Mouse (Mus musculus) embryonic facial prominence, embryonic 13.5 days (tissue): ENCODE results near the gene Syngr1. TPM values are rescaled to one million over a fixed set of nuclear protein-coding genes. Genes with fewer than 3 reads are reported as not detected.
A peak's percentile ranks its signal among the peaks of the same experiment; 100 is the strongest.

Source experiments
- ATAC-seq: fragments of 200-750 bp; cut with Nextera tagmentation; 2 replicates; pipeline ENCODE4 v1.8.0; 2017; ENCODE audit warnings: low read depth; ENCODE audit not compliant: insufficient number of reproducible peaks, insufficient read depth, low FRiP score, low TSS enrichment
- H3K27ac ChIP-seq: fragments of 300-500 bp; sonication (generic); 2 replicates; pipeline ENCODE4 v1.5.1; 2015; ENCODE audit warnings: moderate library complexity, mild to moderate bottlenecking, inconsistent platforms
- H3K27me3 ChIP-seq: fragments of 300-500 bp; sonication (generic); 2 replicates; pipeline ENCODE4 v1.6.1; 2015; ENCODE audit warnings: mild to moderate bottlenecking, inconsistent platforms
- H3K36me3 ChIP-seq: fragments of 300-500 bp; sonication (generic); 2 replicates; pipeline ENCODE4 v1.6.1; 2015; ENCODE audit warnings: mild to moderate bottlenecking, inconsistent platforms
- H3K4me1 ChIP-seq: fragments of 300-500 bp; sonication (generic); 2 replicates; pipeline ENCODE4 v1.6.1; 2015; ENCODE audit warnings: inconsistent platforms
- H3K4me2 ChIP-seq: fragments of 300-500 bp; sonication (generic); 2 replicates; pipeline ENCODE4 v1.6.1; 2015; ENCODE audit warnings: moderate library complexity, mild to moderate bottlenecking, inconsistent platforms
- H3K4me3 ChIP-seq: fragments of 300-500 bp; sonication (generic); 2 replicates; pipeline ENCODE4 v1.5.1; 2015; ENCODE audit warnings: mild to moderate bottlenecking, inconsistent platforms
- H3K9ac ChIP-seq: fragments of 300-500 bp; sonication (generic); 2 replicates; pipeline ENCODE4 v1.6.1; 2015; ENCODE audit warnings: mild to moderate bottlenecking, inconsistent platforms
- H3K9me3 ChIP-seq: fragments of 300-500 bp; sonication (generic); 2 replicates; pipeline ENCODE4 v1.6.1; 2016; ENCODE audit warnings: inconsistent platforms
- WGBS: fragments of 180-500 bp; shearing (Covaris S2); methylation state at CpG from one replicate; pipeline ENCODE4 v1.1.7; 2015; ENCODE audit warnings: mixed read lengths; 5-methylcytosine and 5-hydroxymethylcytosine counted together
- polyA plus RNA-seq: library from polyadenylated mRNA; unstranded; fragments of >200 nt; fragmentation: Nextera tagmentation; extraction: Ambion mirVana; gene quantifications from 2 replicates; pipeline ENCODE4 v1.2.1, GENCODE M21; 2015

Gene Syngr1
- polyA plus RNA-seq, 1 experiment from 2014 or later = 8.7 TPM

- Histone ChIP-seq H3K27me3 (no peaks in the 10 kb centered on the region), H3K27ac (no peak overlapping the region), H3K9me3 (no peaks in the 10 kb centered on the region), H3K4me2 (no peak overlapping the region), H3K4me1 (peaks cover 29% of the 10 kb centered on the region), H3K9ac (no peak overlapping the region), H3K36me3 (no peaks in the 10 kb centered on the region), H3K4me3 (no peak overlapping the region)
- WGBS = 90% methylated on average over 7 of the region's 7 CpGs
- ATAC-seq = no peak
Observed at GRCm38 (mm10) chr15:80058151-80058550, 33.0 kb upstream of the Syngr1 start.

GRCm38 (mm10) chr15:80059606-80060005, 31.5 kb upstream of the Syngr1 start:
- 85% methylated on average over 7 of the region's 7 CpGs for WGBS
- Histone ChIP-seq H3K36me3 (no peaks in the 10 kb centered on the region), H3K9ac (no peak overlapping the region), H3K27ac (no peak overlapping the region), H3K9me3 (no peaks in the 10 kb centered on the region), H3K4me3 (no peak overlapping the region), H3K4me2 (no peak overlapping the region), H3K27me3 (no peaks in the 10 kb centered on the region), H3K4me1 (peaks cover 22% of the 10 kb centered on the region)
- ATAC-seq = no peak; the same call in 1 of the 2 replicates

DNA sequence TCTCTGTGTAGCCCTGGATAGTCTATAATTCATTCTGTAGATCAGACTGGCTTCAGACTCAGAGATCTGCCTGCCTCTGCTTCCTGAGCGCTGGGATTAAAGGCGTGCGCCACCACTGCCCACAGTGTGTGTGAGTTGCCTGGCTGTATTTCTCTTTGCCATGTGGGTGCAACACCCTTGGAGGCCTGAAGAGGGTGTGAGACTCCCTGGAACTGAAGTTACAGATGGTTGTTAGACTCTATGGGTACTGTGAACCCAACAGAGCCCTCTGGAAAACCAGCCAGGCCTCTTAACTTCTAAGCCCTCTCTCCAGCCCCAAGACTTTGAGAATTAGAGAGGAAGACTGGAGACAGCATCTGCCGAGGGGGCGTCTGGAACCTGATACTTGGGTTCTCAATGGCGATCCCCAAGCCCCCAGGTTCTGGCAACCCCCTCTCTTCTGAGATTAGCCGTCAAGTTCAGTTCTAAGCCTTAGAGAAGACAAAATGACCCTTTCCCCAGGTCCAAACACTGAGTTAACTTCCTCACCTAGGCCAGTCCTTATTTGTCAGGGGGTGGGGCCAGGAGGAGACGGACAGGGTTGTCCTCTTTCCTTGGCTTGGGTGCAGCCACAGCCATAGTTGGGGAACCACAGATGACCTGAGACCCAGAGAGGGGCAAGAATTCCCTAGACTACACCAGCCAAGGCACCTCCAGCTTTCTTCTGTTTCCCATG, 30.6 kb upstream of the Syngr1 start:
- no peaks in the 10 kb centered on the region for H3K36me3 ChIP-seq
- no peak overlapping the region for H3K4me2 ChIP-seq
- no peaks in the 10 kb centered on the region for H3K9me3 ChIP-seq
- WGBS = 86% methylated on average over 8 of the region's 8 CpGs
- no peak overlapping the region for H3K9ac ChIP-seq
- no peak for ATAC-seq
- no peaks in the 10 kb centered on the region for H3K27me3 ChIP-seq
- H3K4me3 ChIP-seq = no peak overlapping the region
- no peak overlapping the region for H3K27ac ChIP-seq
- peaks cover 21% of the 10 kb centered on the region for H3K4me1 ChIP-seq

GRCm38 (mm10) chr15:80061071-80061550, 30.0 kb upstream of the Syngr1 start:
- H3K27ac ChIP-seq = no peak overlapping the region
- ATAC-seq = no peak
- 81% methylated on average over 4 of the region's 4 CpGs for WGBS
- H3K4me1 ChIP-seq = peaks cover 16% of the 10 kb centered on the region
- H3K9ac ChIP-seq = no peak overlapping the region
- H3K9me3 ChIP-seq = no peaks in the 10 kb centered on the region
- no peak overlapping the region for H3K4me3 ChIP-seq
- H3K27me3 ChIP-seq = no peaks in the 10 kb centered on the region
- no peak overlapping the region for H3K4me2 ChIP-seq
- no peaks in the 10 kb centered on the region for H3K36me3 ChIP-seq

GRCm38 (mm10) chr15:80062339-80062738, 28.8 kb upstream of the Syngr1 start:
- WGBS = 67% methylated on average over 8 of the region's 9 CpGs
- Histone ChIP-seq H3K27ac (no peak overlapping the region), H3K4me1 (peaks cover 20% of the 10 kb centered on the region), H3K4me2 (no peak overlapping the region), H3K4me3 (no peak overlapping the region), H3K36me3 (no peaks in the 10 kb centered on the region), H3K27me3 (no peaks in the 10 kb centered on the region), H3K9me3 (no peaks in the 10 kb centered on the region), H3K9ac (no peak overlapping the region)
- ATAC-seq = no peak

GRCm38 (mm10) chr15:80062821-80063220, 28.3 kb upstream of the Syngr1 start:
- no peaks in the 10 kb centered on the region for H3K36me3 ChIP-seq
- H3K27ac ChIP-seq = peak overlapping the region; percentile 39; the same call in 1 of the 2 replicates
- H3K27me3 ChIP-seq = no peaks in the 10 kb centered on the region
- no peak overlapping the region for H3K4me2 ChIP-seq
- ATAC-seq = no peak
- H3K4me3 ChIP-seq = no peak overlapping the region
- WGBS = 32% methylated on average over 5 of the region's 5 CpGs
- H3K9ac ChIP-seq = peak overlapping the region; percentile 32; the same call in 1 of the 2 replicates
- peaks cover 24% of the 10 kb centered on the region for H3K4me1 ChIP-seq
- H3K9me3 ChIP-seq = no peaks in the 10 kb centered on the region

GRCm38 (mm10) chr15:80064965-80065364, 26.2 kb upstream of the Syngr1 start:
- no peak for ATAC-seq
- Histone ChIP-seq H3K27ac (0 out of 2 replicates have a peak overlapping the region, but pooled peaks have one; percentile 28), H3K4me1 (peaks cover 25% of the 10 kb centered on the region), H3K27me3 (no peaks in the 10 kb centered on the region), H3K9ac (no peak overlapping the region), H3K4me2 (no peak overlapping the region), H3K9me3 (no peaks in the 10 kb centered on the region), H3K36me3 (no peaks in the 10 kb centered on the region), H3K4me3 (no peak overlapping the region)
- 66% methylated on average over 5 of the region's 5 CpGs for WGBS

- 13% methylated on average over 13 of the region's 13 CpGs for WGBS
- ATAC-seq = no peak
Observed at GRCm38 (mm10) chr15:80065414-80065813, 25.7 kb upstream of the Syngr1 start.

GRCm38 (mm10) chr15:80066538-80066937, 24.6 kb upstream of the Syngr1 start:
- Histone ChIP-seq H3K9ac (no peak overlapping the region), H3K27ac (no peak overlapping the region), H3K4me2 (no peak overlapping the region), H3K4me1 (peaks cover 31% of the 10 kb centered on the region), H3K36me3 (no peaks in the 10 kb centered on the region), H3K9me3 (no peaks in the 10 kb centered on the region), H3K4me3 (no peak overlapping the region), H3K27me3 (no peaks in the 10 kb centered on the region)
- no peak for ATAC-seq
- 59% methylated on average over 3 of the region's 3 CpGs for WGBS

More at GRCm38 (mm10) chr15:80065414-80065813, 25.7 kb upstream of the Syngr1 start:
- Histone ChIP-seq H3K4me2 (no peak overlapping the region), H3K9ac (no peak overlapping the region), H3K4me1 (peaks cover 30% of the 10 kb centered on the region), H3K27ac (0 out of 2 replicates have a peak overlapping the region, but pooled peaks have one; percentile 28), H3K27me3 (no peaks in the 10 kb centered on the region), H3K4me3 (no peak overlapping the region), H3K9me3 (no peaks in the 10 kb centered on the region), H3K36me3 (no peaks in the 10 kb centered on the region)

GRCm38 (mm10) chr15:80069171-80069570, 22.0 kb upstream of the Syngr1 start:
- peaks cover 21% of the 10 kb centered on the region for H3K4me1 ChIP-seq
- H3K27me3 ChIP-seq = no peaks in the 10 kb centered on the region
- H3K4me3 ChIP-seq = no peak overlapping the region
- 63% methylated on average over 4 of the region's 4 CpGs for WGBS
- H3K4me2 ChIP-seq = no peak overlapping the region
- no peaks in the 10 kb centered on the region for H3K9me3 ChIP-seq
- no peak overlapping the region for H3K9ac ChIP-seq
- no peak for ATAC-seq
- no peaks in the 10 kb centered on the region for H3K36me3 ChIP-seq
- no peak overlapping the region for H3K27ac ChIP-seq

- WGBS = 32% methylated on average over 8 of the region's 8 CpGs
- no peak overlapping the region for H3K4me3 ChIP-seq
- no peaks in the 10 kb centered on the region for H3K9me3 ChIP-seq
- H3K4me2 ChIP-seq = no peak overlapping the region
- H3K9ac ChIP-seq = no peak overlapping the region
- no peak for ATAC-seq
- H3K27me3 ChIP-seq = no peaks in the 10 kb centered on the region
- no peaks in the 10 kb centered on the region for H3K36me3 ChIP-seq
- no peak overlapping the region; the same call in 1 of the 2 replicates for H3K27ac ChIP-seq
- H3K4me1 ChIP-seq = peaks cover 21% of the 10 kb centered on the region
Observed at GRCm38 (mm10) chr15:80070095-80070644, 21.0 kb upstream of the Syngr1 start.

- Histone ChIP-seq H3K27me3 (no peaks in the 10 kb centered on the region), H3K9me3 (no peaks in the 10 kb centered on the region), H3K27ac (no peak overlapping the region), H3K4me3 (no peak overlapping the region), H3K36me3 (peaks cover 6% of the 10 kb centered on the region), H3K4me2 (no peak overlapping the region), H3K9ac (0 out of 2 replicates have a peak overlapping the region, but pooled peaks have one; percentile 27), H3K4me1 (peaks cover 20% of the 10 kb centered on the region)
- 37% methylated on average over 9 of the region's 9 CpGs for WGBS
- ATAC-seq = no peak
Observed at GRCm38 (mm10) chr15:80071951-80072437, 19.1 kb upstream of the Syngr1 start.
